Mouse (Mus musculus) large intestine, adult 2 months (tissue): ENCODE results near the gene Rnf227. TPM values are rescaled to one million over a fixed set of nuclear protein-coding genes. Genes with fewer than 3 reads are reported as not detected.
"Not testable (repeated sequence)": the region's sequence is repeated elsewhere in the genome, so short reads cannot be mapped to it uniquely, and the experiment has no call there.

ENCODE experiments used
- DNase-seq: peaks from one replicate; pipeline ENCODE4 v3.0.0-alpha.2; 2012; ENCODE audit warnings: low read depth, low spot score
- WGBS: fragments of 180-500 bp; shearing (Covaris S2); methylation state at CpG from one replicate; pipeline ENCODE4 v1.1.7; 2018; 5-methylcytosine and 5-hydroxymethylcytosine counted together
- polyA plus RNA-seq: library from polyadenylated mRNA; depleted of rRNA; stranded (reverse); fragments of >200 nt; gene quantifications from 2 replicates; pipeline ENCODE4 v1.2.3, GENCODE M21; 2012; rRNA removed

Gene Rnf227
- 0.51 and 0.79 TPM in 2 replicates for polyA plus RNA-seq

DNA sequence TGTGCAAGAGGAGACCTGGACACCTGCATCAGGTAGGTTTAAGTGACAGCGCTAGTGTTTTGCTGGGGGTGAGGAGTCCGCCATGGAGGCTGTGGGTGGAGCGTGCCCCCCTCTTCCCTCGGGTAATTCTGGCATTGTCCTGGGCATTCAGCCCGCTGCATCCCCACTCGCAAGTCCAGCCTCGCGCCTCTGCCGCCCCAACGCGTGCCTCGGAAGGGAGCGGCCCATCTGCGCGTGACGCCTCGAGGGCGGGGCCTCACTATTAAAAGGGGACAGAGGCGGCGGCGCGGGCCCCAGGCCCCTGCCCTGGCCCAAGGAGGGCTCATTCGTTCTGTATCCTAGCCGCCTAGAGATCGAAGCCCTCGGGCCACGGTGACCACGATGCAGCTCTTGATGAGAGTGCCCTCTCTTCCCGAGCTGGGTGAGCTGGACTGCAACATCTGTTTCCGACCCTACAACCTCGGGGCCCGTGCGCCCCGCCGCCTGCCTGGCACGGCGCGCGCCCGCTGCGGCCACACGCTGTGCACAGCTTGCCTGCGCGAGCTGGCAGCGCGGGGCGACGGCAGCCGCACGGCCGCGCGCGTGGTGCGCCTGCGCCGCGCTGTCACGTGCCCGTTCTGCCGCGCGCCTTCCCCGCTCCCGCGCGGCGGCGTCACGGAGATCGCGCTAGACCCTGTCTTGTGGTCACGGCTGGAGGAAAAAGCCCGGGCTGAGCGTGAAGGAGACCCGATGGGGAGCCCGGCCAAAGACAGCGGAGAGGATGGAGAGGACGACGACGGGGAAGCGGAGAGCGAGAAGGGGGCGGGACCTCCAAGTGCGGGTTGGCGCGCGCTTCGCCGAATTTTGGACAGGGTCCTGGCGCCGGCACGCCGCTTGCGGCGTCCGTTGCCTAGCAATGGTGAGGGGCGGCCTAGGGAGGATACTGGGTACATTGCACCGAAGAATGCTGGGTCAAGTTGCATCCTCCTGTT lies at the start of gene Rnf227:
TSS of gene Rnf227 (plus strand) at position 301 of the 971 bp plus-strand sequence.
- no peak for DNase-seq

DNA sequence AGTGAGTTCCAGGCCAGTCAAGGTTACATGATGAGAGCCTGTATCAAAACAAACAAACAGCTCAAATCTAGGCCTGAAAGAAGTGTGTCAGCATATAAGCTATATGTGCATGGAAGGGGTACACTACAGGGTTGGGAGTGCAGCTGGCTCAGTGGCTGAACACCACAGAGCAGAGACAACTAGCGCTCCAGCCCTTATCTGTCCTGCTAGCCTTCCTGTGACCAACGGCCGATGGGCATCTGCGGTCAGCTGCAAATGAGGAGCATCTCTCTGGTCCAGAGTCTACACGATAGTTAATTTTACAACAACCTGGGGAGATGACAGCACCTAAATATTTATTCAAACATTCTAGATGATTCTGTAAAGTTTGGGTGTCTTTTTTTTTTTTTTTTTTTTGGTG lies 49.1 kb upstream of the Rnf227 start:
- WGBS: 93% methylated on average over 5 of the region's 5 CpGs
- no peak for DNase-seq

More for the DNA sequence above, at the start of gene Rnf227:
- WGBS: 2% methylated on average over 99 of the region's 99 CpGs

- no peak for DNase-seq
- WGBS: 88% methylated on average over 3 of the region's 3 CpGs
These were observed 45.0 kb upstream of the Rnf227 start for GRCm38 (mm10) chr11:69295286-69295685.

DNA sequence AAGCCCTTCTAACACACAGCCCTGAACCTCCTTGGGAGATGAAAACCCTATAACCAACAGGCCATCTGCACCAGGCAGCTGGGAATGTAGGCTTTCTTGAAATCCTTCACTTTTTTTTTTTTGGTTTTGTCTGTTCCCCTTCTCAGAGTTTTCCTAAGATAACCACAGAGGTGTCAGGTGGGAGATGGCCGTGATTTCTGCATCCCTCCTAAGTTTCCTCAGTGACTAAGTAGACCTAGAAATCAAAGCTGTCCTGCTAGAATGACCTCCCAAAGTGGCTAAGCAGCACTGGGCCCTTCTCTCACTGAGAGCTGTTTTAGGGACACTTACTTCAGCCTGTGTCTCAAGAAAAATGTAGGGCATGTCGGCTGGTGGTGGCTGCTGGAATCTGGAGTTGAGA lies 42.5 kb upstream of the Rnf227 start:
- WGBS: 95% methylated on average over 2 of the region's 2 CpGs

GRCm38 (mm10) chr11:69298231-69298630 lies 42.0 kb upstream of the Rnf227 start:
- no peak for DNase-seq
- 81% methylated on average over 7 of the region's 7 CpGs for WGBS

More for the DNA sequence above, 42.5 kb upstream of the Rnf227 start:
- no peak for DNase-seq

- DNase-seq: no peak
- WGBS: 77% methylated on average over 7 of the region's 7 CpGs
These were observed 37.4 kb upstream of the Rnf227 start for GRCm38 (mm10) chr11:69302817-69303216.

GRCm38 (mm10) chr11:69305291-69305690 lies 35.0 kb upstream of the Rnf227 start:
- WGBS: 86% methylated on average over 9 of the region's 9 CpGs
- DNase-seq: no peak

GRCm38 (mm10) chr11:69306039-69306438 lies 34.2 kb upstream of the Rnf227 start:
- DNase-seq: no peak
- 95% methylated on average over 2 of the region's 2 CpGs for WGBS

- no peak for DNase-seq
- 73% methylated on average over 7 of the region's 7 CpGs for WGBS
These were observed 29.0 kb upstream of the Rnf227 start for GRCm38 (mm10) chr11:69311266-69311665.

GRCm38 (mm10) chr11:69316361-69316760 lies 23.9 kb upstream of the Rnf227 start:
- no peak for DNase-seq
- 97% methylated on average over 6 of the region's 6 CpGs for WGBS

- not testable (repeated sequence) for DNase-seq
- 92% methylated on average over 3 of the region's 3 CpGs for WGBS
These were observed 22.3 kb upstream of the Rnf227 start for GRCm38 (mm10) chr11:69318000-69318399.

GRCm38 (mm10) chr11:69321580-69321979 lies 18.7 kb upstream of the Rnf227 start:
- 99% methylated on average over 6 of the region's 6 CpGs for WGBS
- DNase-seq: no peak

- DNase-seq: no peak
- WGBS: 59% methylated on average over 6 of the region's 6 CpGs
These were observed 18.3 kb upstream of the Rnf227 start for GRCm38 (mm10) chr11:69322010-69322409.

DNA sequence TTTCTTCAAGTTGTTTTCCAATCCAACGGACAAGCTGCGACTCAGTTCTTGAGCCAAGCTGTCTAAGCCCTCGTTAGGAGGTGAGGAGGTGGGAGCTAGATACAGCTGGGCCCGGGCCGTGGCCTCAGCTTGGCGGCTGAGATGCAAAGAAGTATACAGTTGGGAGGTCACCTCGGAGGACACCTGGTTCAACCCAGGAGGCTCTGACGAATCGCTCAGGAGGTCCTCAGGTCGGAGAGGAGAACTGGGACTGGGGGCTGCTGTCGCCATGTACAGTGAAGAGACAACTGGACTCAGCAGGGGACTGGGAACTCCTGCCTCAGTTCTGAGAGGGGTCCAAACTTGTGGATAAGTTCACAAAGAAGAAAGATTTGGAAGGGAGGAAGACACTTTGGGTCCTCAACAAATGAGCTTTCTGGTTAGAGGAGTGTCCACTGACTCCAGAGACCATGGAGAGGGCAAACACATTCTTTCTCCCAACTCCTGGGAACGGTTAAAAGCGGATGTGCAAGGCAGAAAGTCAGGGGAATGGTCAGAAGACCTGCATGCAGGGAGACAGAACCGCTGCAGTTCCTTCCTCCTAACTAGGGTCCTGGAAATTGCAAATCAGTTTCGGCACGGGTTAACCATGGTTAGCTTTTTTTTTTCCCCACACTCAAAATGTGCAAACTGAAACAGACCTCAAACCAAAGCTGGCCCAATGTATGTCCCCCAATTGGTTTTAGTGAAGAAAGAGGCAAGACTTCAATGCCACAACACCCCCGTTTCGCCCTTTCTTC lies 17.4 kb upstream of the Rnf227 start:
- WGBS: 5% methylated on average over 18 of the region's 18 CpGs
- no peak for DNase-seq

- peak; percentile 84 for DNase-seq
- under 1% methylated on average over 30 of the region's 30 CpGs for WGBS
These were observed 16.6 kb upstream of the Rnf227 start, which contains the start of the genes Cntrob and Trappc1 for GRCm38 (mm10) chr11:69323667-69324111. TSS of gene Cntrob (minus strand) at chr11:69323775. TSS of gene Trappc1 (plus strand) at chr11:69323980.

DNA sequence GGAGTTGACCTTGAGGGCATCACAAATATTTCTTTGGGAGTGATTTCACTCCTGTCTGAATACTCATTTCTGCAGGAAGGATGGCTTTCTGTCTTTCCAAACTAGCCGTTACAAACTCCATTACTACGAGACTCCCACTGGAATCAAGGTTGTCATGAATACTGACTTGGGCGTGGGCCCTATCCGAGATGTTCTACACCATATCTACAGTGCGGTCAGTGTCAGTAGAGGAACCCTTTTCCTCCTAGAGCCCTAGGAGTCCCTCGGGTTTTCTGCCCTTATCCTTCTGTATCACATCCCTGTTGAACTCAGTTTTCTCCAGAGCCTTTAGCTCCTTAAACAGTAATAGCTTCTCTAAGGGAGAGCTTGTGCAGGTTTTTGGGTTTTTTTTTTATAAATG lies 15.5 kb upstream of the Rnf227 start:
- WGBS: 74% methylated on average over 6 of the region's 6 CpGs
- no peak for DNase-seq

GRCm38 (mm10) chr11:69325628-69326407 lies 14.4 kb upstream of the Rnf227 start, which contains the start of gene Kcnab3:
TSS of gene Kcnab3 (plus strand) at chr11:69326258.
- WGBS: 8% methylated on average over 26 of the region's 26 CpGs

DNA sequence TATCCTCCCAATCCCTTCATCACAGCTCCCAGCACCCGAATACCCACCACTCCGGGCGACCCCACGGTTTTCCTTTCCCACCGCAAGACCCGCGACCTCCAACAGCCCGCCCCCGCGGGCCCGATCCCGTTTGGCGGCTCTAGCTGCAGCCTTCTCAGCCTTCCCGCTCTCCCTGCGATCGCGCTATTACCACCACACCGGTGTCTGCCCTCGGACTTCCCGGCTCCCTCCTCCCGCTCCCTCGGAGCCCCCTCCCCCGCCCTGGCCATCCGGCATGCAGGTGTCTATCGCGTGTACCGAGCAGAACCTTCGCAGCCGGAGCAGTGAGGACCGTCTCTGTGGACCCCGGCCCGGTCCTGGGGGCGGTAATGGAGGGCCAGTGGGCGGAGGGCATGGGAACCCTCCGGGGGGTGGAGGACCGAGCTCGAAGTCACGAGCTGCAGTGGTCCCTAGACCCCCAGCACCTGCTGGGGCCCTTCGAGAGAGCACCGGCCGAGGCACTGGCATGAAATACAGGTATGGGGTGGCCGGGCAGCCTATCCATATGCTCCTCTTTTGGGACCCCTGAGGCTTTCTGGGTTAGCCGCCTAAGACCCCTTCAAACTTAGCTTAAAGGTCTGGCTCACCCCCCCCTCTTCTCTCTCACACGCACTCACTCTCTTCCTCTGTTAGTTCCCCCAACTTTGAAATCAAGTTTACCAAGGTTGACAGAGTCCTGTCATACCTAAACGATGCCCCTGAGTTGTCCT lies 13.7 kb upstream of the Rnf227 start:
- WGBS: 3% methylated on average over 45 of the region's 45 CpGs

More at GRCm38 (mm10) chr11:69325628-69326407, 14.4 kb upstream of the Rnf227 start, which contains the start of gene Kcnab3:
- peak; percentile 80 for DNase-seq

DNA sequence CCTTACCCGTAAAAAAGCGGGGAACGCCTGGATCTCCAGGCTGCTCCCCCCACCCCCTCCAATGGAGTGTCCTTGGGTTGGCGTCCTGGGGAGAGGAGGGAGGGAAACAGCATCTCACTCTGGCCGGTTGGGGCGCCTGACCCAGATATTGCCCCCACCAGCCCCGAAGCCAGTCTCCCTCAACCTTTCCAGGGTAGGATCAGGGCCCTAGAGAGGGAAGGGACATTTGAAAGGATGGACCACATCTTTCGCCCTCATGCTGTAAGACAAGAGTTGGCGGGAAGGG lies 13.2 kb upstream of the Rnf227 start:
- WGBS: 40% methylated on average over 9 of the region's 9 CpGs
- no peak for DNase-seq

More for the DNA sequence above, 13.7 kb upstream of the Rnf227 start:
- DNase-seq: no peak
